Mouse (Mus musculus): ENCODE data around the gene Dtnb. TPM values are rescaled to one million over a fixed set of nuclear protein-coding genes. Genes with fewer than 3 reads are reported as not detected.
"Not testable (repeated sequence)": the region's sequence is repeated elsewhere in the genome, so short reads cannot be mapped to it uniquely, and the experiment has no call there.

Gene Dtnb
- polyA plus RNA-seq, 1 experiment from 2014 or later = 42.4 TPM

- no peak for ATAC-seq (ENCODE audit: insufficient read depth, low FRiP score, low TSS enrichment)
- no peaks in the 10 kb centered on the region for H3K4me1 ChIP-seq (ENCODE audit: control insufficient read depth, insufficient read depth, low read length)
- WGBS = 82% methylated on average over 8 of the region's 8 CpGs
Observed at GRCm38 (mm10) chr12:3683041-3683440, 110.9 kb downstream of the Dtnb start.

DNA sequence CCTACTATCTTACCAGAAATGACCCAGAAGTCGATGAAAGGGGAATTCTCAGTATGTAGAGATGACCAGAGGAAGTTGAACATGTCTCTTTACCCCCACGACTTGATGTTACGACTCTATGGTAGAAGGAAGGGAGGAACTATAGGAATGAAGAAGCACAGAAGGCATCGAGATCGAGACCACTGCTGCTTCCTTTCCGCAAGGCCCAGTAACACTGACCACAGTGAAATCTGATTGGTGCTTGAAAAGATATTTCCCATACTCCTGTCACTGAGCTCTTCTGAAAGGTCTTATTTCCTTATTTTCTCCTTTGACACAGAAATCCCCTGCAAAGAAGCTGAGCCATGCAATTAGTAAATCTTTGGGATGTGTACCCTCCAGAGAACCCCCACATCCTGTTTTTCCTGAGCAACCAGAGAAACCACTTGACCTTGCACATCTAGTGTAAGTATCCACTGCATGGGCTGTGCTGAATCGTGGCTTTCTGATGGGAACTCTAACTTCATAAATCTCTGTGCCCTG is 114.3 kb downstream of the Dtnb start:
- H3K4me1 ChIP-seq (ENCODE audit: control insufficient read depth, insufficient read depth, low read length) = no peaks in the 10 kb centered on the region
- no peak for DNase-seq (ENCODE audit: low spot score)

More at GRCm38 (mm10) chr12:3683041-3683440, 110.9 kb downstream of the Dtnb start:
- no peak overlapping the region for H3K4me2 ChIP-seq (ENCODE audit: low read depth)
- H3K9ac ChIP-seq (ENCODE audit: low read length) = no peak overlapping the region
- no peaks in the 10 kb centered on the region for H3K9me3 ChIP-seq (ENCODE audit: control insufficient read depth, low read length)
- H3K27ac ChIP-seq (ENCODE audit: low read depth, low read length) = no peak overlapping the region
- H3K36me3 ChIP-seq (ENCODE audit: control insufficient read depth, insufficient read depth, low read length) = no peaks in the 10 kb centered on the region
- no peaks in the 10 kb centered on the region for H3K27me3 ChIP-seq (ENCODE audit: control insufficient read depth, insufficient read depth, low read length)
- DNase-seq (ENCODE audit: low spot score) = no peak
- no peak overlapping the region for H3K4me3 ChIP-seq (ENCODE audit: low read depth, low read length)

GRCm38 (mm10) chr12:3690926-3691529 is 118.8 kb downstream of the Dtnb start:
- ATAC-seq (ENCODE audit: insufficient read depth, low FRiP score, low TSS enrichment); H3K27ac ChIP-seq (ENCODE audit: low read depth, low read length); H3K9me3 ChIP-seq (ENCODE audit: control insufficient read depth, low read length); H3K4me1 ChIP-seq (ENCODE audit: control insufficient read depth, insufficient read depth, low read length); H3K9ac ChIP-seq (ENCODE audit: low read length); H3K27me3 ChIP-seq (ENCODE audit: control insufficient read depth, insufficient read depth, low read length); H3K36me3 ChIP-seq (ENCODE audit: control insufficient read depth, insufficient read depth, low read length); H3K4me2 ChIP-seq (ENCODE audit: low read depth); DNase-seq (ENCODE audit: low spot score); H3K4me3 ChIP-seq (ENCODE audit: low read depth, low read length): not testable (repeated sequence)
- 96% methylated on average over 17 of the region's 17 CpGs for WGBS

More for the DNA sequence above, 114.3 kb downstream of the Dtnb start:
- H3K27me3 ChIP-seq (ENCODE audit: control insufficient read depth, insufficient read depth, low read length) = no peaks in the 10 kb centered on the region
- no peaks in the 10 kb centered on the region for H3K9me3 ChIP-seq (ENCODE audit: control insufficient read depth, low read length)
- WGBS = 86% methylated on average over 7 of the region's 7 CpGs
- no peaks in the 10 kb centered on the region for H3K36me3 ChIP-seq (ENCODE audit: control insufficient read depth, insufficient read depth, low read length)
- no peak overlapping the region for H3K27ac ChIP-seq (ENCODE audit: low read depth, low read length)
- H3K9ac ChIP-seq (ENCODE audit: low read length) = no peak overlapping the region
- no peak overlapping the region for H3K4me3 ChIP-seq (ENCODE audit: low read depth, low read length)
- no peak for ATAC-seq (ENCODE audit: insufficient read depth, low FRiP score, low TSS enrichment)
- H3K4me2 ChIP-seq (ENCODE audit: low read depth) = no peak overlapping the region

DNA sequence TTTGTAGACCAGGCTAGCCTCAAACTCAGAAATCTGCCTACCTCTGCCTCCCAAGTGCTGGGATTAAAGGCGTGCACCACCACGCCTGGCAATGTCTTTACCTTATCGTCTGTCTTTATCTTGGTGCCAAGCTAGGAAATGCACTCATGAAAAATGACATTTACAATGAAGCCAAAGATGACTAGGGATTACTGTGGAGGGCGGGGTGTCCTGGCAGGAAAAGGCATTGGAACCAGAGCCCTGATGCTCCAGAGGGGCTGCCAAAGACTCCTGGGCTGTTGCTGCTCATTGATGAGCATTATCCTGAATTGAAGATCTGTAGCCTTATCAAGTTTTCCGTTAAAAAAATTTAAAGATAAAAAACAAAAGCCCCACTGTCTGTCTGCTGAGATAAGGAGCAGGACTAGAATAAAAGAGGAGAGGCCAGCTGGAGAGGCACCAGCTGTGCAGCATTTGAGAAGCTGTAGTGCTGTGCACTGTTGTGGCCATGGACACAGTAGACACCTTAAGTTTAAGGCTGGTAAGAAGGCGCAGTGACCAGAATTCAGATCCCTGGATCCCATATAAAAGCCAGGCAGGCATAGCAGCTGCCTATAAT is 120.7 kb downstream of the Dtnb start:
- DNase-seq (ENCODE audit: low spot score) (no peak), ATAC-seq (ENCODE audit: insufficient read depth, low FRiP score, low TSS enrichment) (no peak)
- H3K4me3 ChIP-seq (ENCODE audit: low read depth, low read length) = no peak overlapping the region
- H3K4me1 ChIP-seq (ENCODE audit: control insufficient read depth, insufficient read depth, low read length) = no peaks in the 10 kb centered on the region
- H3K27me3 ChIP-seq (ENCODE audit: control insufficient read depth, insufficient read depth, low read length) = no peaks in the 10 kb centered on the region
- no peaks in the 10 kb centered on the region for H3K36me3 ChIP-seq (ENCODE audit: control insufficient read depth, insufficient read depth, low read length)
- no peaks in the 10 kb centered on the region for H3K9me3 ChIP-seq (ENCODE audit: control insufficient read depth, low read length)
- 92% methylated on average over 6 of the region's 6 CpGs for WGBS
- no peak overlapping the region for H3K4me2 ChIP-seq (ENCODE audit: low read depth)
- no peak overlapping the region for H3K27ac ChIP-seq (ENCODE audit: low read depth, low read length)
- H3K9ac ChIP-seq (ENCODE audit: low read length) = no peak overlapping the region

DNA sequence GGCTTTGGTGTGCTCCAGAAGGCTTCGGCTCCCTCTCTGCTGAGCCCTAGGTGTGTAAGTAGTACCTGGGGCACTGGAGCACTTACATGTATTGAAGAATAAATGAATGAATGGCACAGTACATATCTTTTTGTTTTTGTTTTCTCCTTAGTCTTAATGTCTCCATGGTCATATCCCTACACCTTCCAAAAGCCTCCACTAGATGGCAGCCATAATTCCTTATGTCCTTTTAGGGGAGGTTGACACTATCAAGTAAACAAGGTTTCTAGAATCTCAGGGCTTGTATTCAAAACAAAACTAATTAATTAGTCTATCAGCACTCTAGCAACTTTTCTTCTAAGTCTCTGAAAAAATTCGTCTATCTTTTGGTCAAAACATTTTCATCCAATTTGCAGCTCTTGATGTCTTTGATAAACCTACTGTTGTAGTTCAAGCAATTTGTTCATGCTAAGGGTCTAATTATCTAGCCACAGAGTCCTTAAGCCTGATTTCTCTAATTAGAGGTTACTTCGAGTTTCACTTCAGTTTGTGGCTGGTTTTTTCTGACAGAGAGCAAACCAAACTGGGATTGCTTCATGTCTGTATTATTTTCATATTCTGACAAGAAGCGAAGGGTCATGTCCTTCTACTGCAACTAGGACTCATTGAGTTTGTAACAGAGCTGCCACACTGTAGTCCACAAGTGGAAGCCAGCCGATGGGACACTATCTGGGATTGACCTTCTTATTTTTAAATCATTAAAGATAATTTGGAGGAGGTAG is 123.7 kb downstream of the Dtnb start:
- Histone ChIP-seq H3K27ac (ENCODE audit: low read depth, low read length) (no peak overlapping the region), H3K9ac (ENCODE audit: low read length) (no peak overlapping the region), H3K27me3 (ENCODE audit: control insufficient read depth, insufficient read depth, low read length) (no peaks in the 10 kb centered on the region), H3K9me3 (ENCODE audit: control insufficient read depth, low read length) (no peaks in the 10 kb centered on the region), H3K4me3 (ENCODE audit: low read depth, low read length) (no peak overlapping the region), H3K4me2 (ENCODE audit: low read depth) (no peak overlapping the region), H3K4me1 (ENCODE audit: control insufficient read depth, insufficient read depth, low read length) (no peaks in the 10 kb centered on the region), H3K36me3 (ENCODE audit: control insufficient read depth, insufficient read depth, low read length) (no peaks in the 10 kb centered on the region)
- DNase-seq (ENCODE audit: low spot score) = no peak
- ATAC-seq (ENCODE audit: insufficient read depth, low FRiP score, low TSS enrichment) = no peak
- WGBS = 71% methylated on average over 5 of the region's 5 CpGs

GRCm38 (mm10) chr12:3700503-3700902 is 128.3 kb downstream of the Dtnb start:
- DNase-seq (ENCODE audit: low spot score) (no peak), ATAC-seq (ENCODE audit: insufficient read depth, low FRiP score, low TSS enrichment) (no peak)
- no peaks in the 10 kb centered on the region for H3K36me3 ChIP-seq (ENCODE audit: control insufficient read depth, insufficient read depth, low read length)
- H3K4me3 ChIP-seq (ENCODE audit: low read depth, low read length) = no peak overlapping the region
- 91% methylated on average over 4 of the region's 4 CpGs for WGBS
- H3K27ac ChIP-seq (ENCODE audit: low read depth, low read length) = no peak overlapping the region
- H3K9me3 ChIP-seq (ENCODE audit: control insufficient read depth, low read length) = no peaks in the 10 kb centered on the region
- H3K9ac ChIP-seq (ENCODE audit: low read length) = no peak overlapping the region
- no peaks in the 10 kb centered on the region for H3K4me1 ChIP-seq (ENCODE audit: control insufficient read depth, insufficient read depth, low read length)
- H3K27me3 ChIP-seq (ENCODE audit: control insufficient read depth, insufficient read depth, low read length) = no peaks in the 10 kb centered on the region
- H3K4me2 ChIP-seq (ENCODE audit: low read depth) = no peak overlapping the region

DNA sequence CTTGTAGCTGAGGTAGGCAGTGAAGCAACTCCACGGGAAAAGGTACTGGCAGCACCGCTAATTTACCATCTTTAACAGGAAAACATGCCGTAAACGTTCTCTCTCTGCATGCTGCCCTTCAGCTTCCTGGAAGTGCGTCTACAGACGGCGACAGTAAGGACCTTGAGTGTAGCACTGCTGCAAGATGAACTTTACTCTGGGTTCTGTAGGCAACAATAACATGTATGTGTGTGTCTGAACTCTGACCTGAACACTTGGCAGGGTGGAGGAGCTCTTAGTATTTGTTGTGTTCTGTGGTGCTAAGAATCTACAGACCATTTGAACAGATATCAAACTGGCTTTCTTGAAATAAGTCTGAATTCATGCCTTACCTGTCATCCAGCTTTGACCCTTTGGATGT is 130.7 kb downstream of the Dtnb start:
- Histone ChIP-seq H3K36me3 (ENCODE audit: control insufficient read depth, insufficient read depth, low read length) (no peaks in the 10 kb centered on the region), H3K4me2 (ENCODE audit: low read depth) (no peak overlapping the region), H3K27ac (ENCODE audit: low read depth, low read length) (no peak overlapping the region), H3K27me3 (ENCODE audit: control insufficient read depth, insufficient read depth, low read length) (no peaks in the 10 kb centered on the region), H3K4me1 (ENCODE audit: control insufficient read depth, insufficient read depth, low read length) (no peaks in the 10 kb centered on the region), H3K9ac (ENCODE audit: low read length) (no peak overlapping the region), H3K4me3 (ENCODE audit: low read depth, low read length) (no peak overlapping the region), H3K9me3 (ENCODE audit: control insufficient read depth, low read length) (no peaks in the 10 kb centered on the region)
- 92% methylated on average over 7 of the region's 7 CpGs for WGBS
- no peak for DNase-seq (ENCODE audit: low spot score)
- no peak for ATAC-seq (ENCODE audit: insufficient read depth, low FRiP score, low TSS enrichment)

- Histone ChIP-seq H3K9ac (ENCODE audit: low read length) (no peak overlapping the region), H3K4me1 (ENCODE audit: control insufficient read depth, insufficient read depth, low read length) (no peaks in the 10 kb centered on the region), H3K9me3 (ENCODE audit: control insufficient read depth, low read length) (no peaks in the 10 kb centered on the region), H3K4me2 (ENCODE audit: low read depth) (no peak overlapping the region), H3K36me3 (ENCODE audit: control insufficient read depth, insufficient read depth, low read length) (no peaks in the 10 kb centered on the region), H3K27me3 (ENCODE audit: control insufficient read depth, insufficient read depth, low read length) (no peaks in the 10 kb centered on the region), H3K27ac (ENCODE audit: low read depth, low read length) (no peak overlapping the region), H3K4me3 (ENCODE audit: low read depth, low read length) (no peak overlapping the region)
- DNase-seq (ENCODE audit: low spot score) (no peak), ATAC-seq (ENCODE audit: insufficient read depth, low FRiP score, low TSS enrichment) (no peak)
- WGBS = 57% methylated on average over 4 of the region's 4 CpGs
Observed at GRCm38 (mm10) chr12:3719151-3719721, 147.1 kb downstream of the Dtnb start.
